Mouse (Mus musculus): ENCODE data around the gene Dnajc16. TPM values are rescaled to one million over a fixed set of nuclear protein-coding genes. Genes with fewer than 3 reads are reported as not detected.

Dnajc16 gene
- total RNA-seq, 2 experiments from 2014 or later = 43.4 to 43.7 TPM

- no peak for DNase-seq (ENCODE audit: extremely low spot score in 1 of 2, low spot score in 2 of 2)
- no peak overlapping the region for H3K4me3 ChIP-seq
- intact Hi-C loops (cut with DNase I) = no loop called here
- no peak for TF ChIP-seq CTCF (IDR thresholded peaks at IDR 0.05)
- H3K27ac ChIP-seq = no peak overlapping the region
These were observed 33.6 kb downstream of the Dnajc16 start for GRCm38 (mm10) chr4:141757124-141757523.

- intact Hi-C loops (cut with DNase I) = no loop called here
- Histone ChIP-seq H3K27ac (no peak overlapping the region), H3K4me3 (no peak overlapping the region)
- no peak for TF ChIP-seq CTCF (IDR thresholded peaks at IDR 0.05)
- DNase-seq (ENCODE audit: extremely low spot score in 1 of 2, low spot score in 2 of 2) = no peak
These were observed 35.3 kb downstream of the Dnajc16 start for GRCm38 (mm10) chr4:141755375-141755930.

- no peak for TF ChIP-seq CTCF (IDR thresholded peaks at IDR 0.05)
- Histone ChIP-seq H3K27ac (no peak overlapping the region), H3K4me3 (no peak overlapping the region)
- intact Hi-C loops (cut with DNase I) = no loop called here
- no peak for DNase-seq (ENCODE audit: extremely low spot score in 1 of 2, low spot score in 2 of 2)
These were observed 38.7 kb downstream of the Dnajc16 start for GRCm38 (mm10) chr4:141752076-141752421.

- H3K27ac ChIP-seq = no peak overlapping the region
- H3K4me3 ChIP-seq = no peak overlapping the region
- no peak for DNase-seq (ENCODE audit: extremely low spot score in 1 of 2, low spot score in 2 of 2)
- intact Hi-C loops (cut with DNase I) = no loop called here
- TF ChIP-seq CTCF (IDR thresholded peaks at IDR 0.05) = no peak
These were observed 39.2 kb downstream of the Dnajc16 start for GRCm38 (mm10) chr4:141751419-141752075.

GRCm38 (mm10) chr4:141750826-141751225 is 39.9 kb downstream of the Dnajc16 start:
- no peak for DNase-seq (ENCODE audit: extremely low spot score in 1 of 2, low spot score in 2 of 2)
- Histone ChIP-seq H3K4me3 (no peak overlapping the region), H3K27ac (no peak overlapping the region)
- intact Hi-C loops (cut with DNase I) = no loop called here
- no peak for TF ChIP-seq CTCF (IDR thresholded peaks at IDR 0.05)

- intact Hi-C loops (cut with DNase I) = no loop called here
- Histone ChIP-seq H3K4me3 (no peak overlapping the region), H3K27ac (no peak overlapping the region)
- no peak for DNase-seq (ENCODE audit: extremely low spot score in 1 of 2, low spot score in 2 of 2)
- no peak for TF ChIP-seq CTCF (IDR thresholded peaks at IDR 0.05)
These were observed 41.2 kb downstream of the Dnajc16 start for GRCm38 (mm10) chr4:141749557-141749956.

GRCm38 (mm10) chr4:141746578-141747346 is 44.0 kb downstream of the Dnajc16 start, which contains the start of gene Agmat:
Agmat (plus strand) TSS chr4:141746672.
- Histone ChIP-seq H3K27ac (no peak within 1 kb of the TSS), H3K4me3 (0 out of 2 replicates have a peak within 1 kb of the TSS, but pooled peaks have one; percentile 9)
- no peak for TF ChIP-seq CTCF (IDR thresholded peaks at IDR 0.05)
- DNase-seq (ENCODE audit: extremely low spot score in 1 of 2, low spot score in 2 of 2) = no peak
- intact Hi-C loops (cut with DNase I) = no loop called here

- DNase-seq (ENCODE audit: extremely low spot score in 1 of 2, low spot score in 2 of 2) = no peak
- Histone ChIP-seq H3K27ac (no peak overlapping the region), H3K4me3 (no peak overlapping the region)
- TF ChIP-seq CTCF (IDR thresholded peaks at IDR 0.05) = no peak
- intact Hi-C loops (cut with DNase I) = no loop called here
These were observed 48.4 kb downstream of the Dnajc16 start for GRCm38 (mm10) chr4:141742381-141742780.

GRCm38 (mm10) chr4:141741856-141742255 is 48.9 kb downstream of the Dnajc16 start:
- Histone ChIP-seq H3K27ac (no peak overlapping the region), H3K4me3 (no peak overlapping the region)
- no peak for DNase-seq (ENCODE audit: extremely low spot score in 1 of 2, low spot score in 2 of 2)
- TF ChIP-seq CTCF (IDR thresholded peaks at IDR 0.05) = no peak
- intact Hi-C loops (cut with DNase I) = no loop called here

- no peak for TF ChIP-seq CTCF (IDR thresholded peaks at IDR 0.05)
- no peak overlapping the region for H3K4me3 ChIP-seq
- H3K27ac ChIP-seq = no peak overlapping the region
- intact Hi-C loops (cut with DNase I) = no loop called here
- DNase-seq (ENCODE audit: extremely low spot score in 1 of 2, low spot score in 2 of 2) = no peak
These were observed 52.7 kb downstream of the Dnajc16 start for GRCm38 (mm10) chr4:141738015-141738414.

GRCm38 (mm10) chr4:141736856-141737255 is 53.9 kb downstream of the Dnajc16 start:
- no peak for TF ChIP-seq CTCF (IDR thresholded peaks at IDR 0.05)
- no peak overlapping the region for H3K27ac ChIP-seq
- H3K4me3 ChIP-seq = no peak overlapping the region
- no peak for DNase-seq (ENCODE audit: extremely low spot score in 1 of 2, low spot score in 2 of 2)
- intact Hi-C loops (cut with DNase I) = no loop called here

GRCm38 (mm10) chr4:141735206-141735560 is 55.5 kb downstream of the Dnajc16 start:
- DNase-seq (ENCODE audit: extremely low spot score in 1 of 2, low spot score in 2 of 2) = no peak
- H3K4me3 ChIP-seq = peak overlapping the region; percentile 52
- intact Hi-C loops (cut with DNase I) = no loop called here
- no peak for TF ChIP-seq CTCF (IDR thresholded peaks at IDR 0.05)
- H3K27ac ChIP-seq = peak overlapping the region; percentile 81

Data from left cerebral cortex, adult 2 months (tissue).